Mouse (Mus musculus): Measurements from ENCODE around the gene Gemin7. TPM values are rescaled to one million over a fixed set of nuclear protein-coding genes. Genes with fewer than 3 reads are reported as not detected.

Gene Gemin7
- total RNA-seq, 2 experiments from 2014 or later = 72.9 to 81.2 TPM

DNA sequence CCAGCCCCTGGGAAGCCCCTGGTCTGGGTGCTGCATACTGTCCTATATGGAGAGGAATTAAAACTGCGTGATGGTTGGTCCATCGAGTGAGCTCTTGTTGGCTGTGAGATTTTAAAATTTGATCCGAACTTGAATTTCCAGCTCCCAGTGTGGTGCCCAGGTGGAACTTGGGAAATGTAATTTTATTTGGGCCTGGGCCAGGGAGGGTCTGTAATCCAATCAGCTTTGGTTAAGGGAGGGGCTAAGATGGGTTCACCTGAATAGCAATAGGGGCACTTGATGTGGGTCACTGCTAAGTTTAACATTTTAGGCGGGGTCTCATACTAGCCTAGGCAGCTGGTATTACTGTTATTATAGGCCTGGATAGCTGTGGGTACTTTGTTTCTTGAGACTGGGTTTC, 1.0 kb upstream of the Gemin7 start:
- no peak for DNase-seq (ENCODE audit: low spot score)

DNA sequence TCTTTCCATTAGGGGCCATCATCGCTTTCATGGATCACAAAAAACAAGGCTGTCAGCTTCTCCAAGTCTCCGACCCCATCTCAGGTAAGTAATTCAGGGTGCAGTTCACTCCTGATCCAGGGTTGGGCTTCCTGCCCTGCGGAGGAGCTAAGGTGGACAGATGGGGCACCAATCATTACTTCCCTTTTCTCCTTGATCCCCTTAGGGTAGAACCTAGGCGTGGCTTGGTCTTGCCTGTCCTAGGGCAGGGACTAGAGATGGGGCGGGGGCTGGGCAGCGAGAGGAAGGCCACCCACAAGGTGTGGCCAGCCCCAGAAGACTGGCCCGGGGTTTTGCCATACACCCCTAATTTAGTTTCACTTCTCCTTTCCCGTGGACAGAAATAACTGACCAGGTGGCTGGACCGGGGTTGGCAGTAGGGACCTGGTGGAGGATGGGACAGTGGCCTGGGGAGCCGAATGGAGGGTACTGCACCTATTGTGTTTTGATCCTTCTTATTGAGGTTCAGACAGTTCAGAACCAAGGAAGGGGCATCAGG, 551 bp upstream of the Gemin7 start:
- DNase-seq (ENCODE audit: low spot score) = peak; percentile 22

DNA sequence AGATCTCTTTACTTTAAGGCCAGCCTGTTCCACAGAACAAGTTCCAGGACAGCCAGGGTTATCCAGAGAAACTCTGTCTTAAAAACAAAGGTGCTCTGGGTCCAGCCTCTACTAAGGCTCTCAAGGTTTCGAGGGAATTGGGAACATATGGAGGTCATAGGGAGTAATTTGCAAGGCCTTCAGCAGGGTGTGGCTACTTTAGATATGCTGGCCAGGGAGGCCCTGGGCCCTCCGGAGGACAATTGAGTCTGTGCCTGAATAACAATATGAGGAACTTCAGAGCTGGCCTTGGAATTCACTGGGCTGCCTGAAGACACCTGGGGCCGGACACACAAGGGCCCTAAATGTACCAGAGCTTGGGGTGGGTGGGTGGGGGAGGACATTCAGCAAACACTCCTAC, 1.8 kb downstream of the Gemin7 start:
- DNase-seq (ENCODE audit: low spot score) = no peak

DNA sequence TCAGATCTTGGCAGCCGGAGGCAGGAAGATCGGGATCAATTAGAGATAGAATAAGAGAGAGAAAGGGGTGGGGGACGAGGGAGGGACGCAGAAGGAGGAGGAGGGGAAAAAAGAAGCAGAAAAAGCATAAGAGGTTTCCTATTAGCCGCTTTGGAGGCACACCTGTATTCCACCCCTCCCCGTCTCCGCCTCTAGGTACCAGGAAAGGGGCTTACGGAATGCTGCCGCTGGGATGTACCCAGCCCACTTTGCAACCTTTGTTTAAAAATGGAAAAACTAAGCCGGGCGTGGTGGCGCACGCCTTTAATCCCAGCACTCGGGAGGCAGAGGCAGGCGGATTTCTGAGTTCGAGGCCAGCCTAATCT, 3.6 kb downstream of the Gemin7 start:
- DNase-seq (ENCODE audit: low spot score) = no peak

DNA sequence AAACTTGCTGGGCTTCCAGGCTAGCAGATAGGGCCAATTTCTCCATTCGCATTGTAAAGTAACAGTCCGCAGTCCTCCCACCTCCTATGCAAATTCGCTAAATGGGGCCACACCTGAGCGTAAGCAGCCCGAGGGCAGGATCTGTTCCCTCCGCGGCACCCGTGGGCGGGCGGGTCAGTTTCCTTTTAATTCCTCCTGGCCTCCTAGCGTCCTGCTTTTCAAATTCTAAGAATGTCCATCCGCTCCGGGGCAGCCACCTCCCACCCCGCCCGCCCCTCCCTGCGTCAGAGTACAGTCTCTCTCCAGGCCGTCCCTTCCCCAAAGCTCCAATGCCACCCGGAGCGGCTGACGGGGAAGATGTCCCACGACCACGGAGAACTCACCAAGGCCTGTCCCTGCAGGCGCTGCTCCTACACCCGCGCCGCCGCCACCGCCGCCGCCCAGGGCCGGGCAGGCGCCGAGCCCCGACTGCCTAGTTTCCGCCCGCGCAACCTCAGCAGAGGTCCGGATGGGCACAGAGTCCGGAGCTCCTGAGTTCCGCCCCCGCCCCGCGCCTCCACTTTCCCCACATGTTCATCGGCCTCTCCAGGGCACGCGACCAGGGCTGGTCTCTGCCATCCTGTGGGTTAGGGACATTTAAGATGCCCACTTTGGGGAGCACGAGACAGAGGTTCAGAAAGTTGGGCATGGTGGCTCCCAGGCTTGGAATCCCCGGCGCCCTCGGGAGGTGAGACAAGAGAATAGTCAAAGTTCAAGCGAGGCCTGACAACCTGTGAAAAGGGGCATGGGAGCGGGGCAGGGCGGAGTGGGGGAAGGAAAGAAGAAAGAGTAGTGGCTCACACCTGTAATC, 4.2 kb downstream of the Gemin7 start:
- DNase-seq (ENCODE audit: low spot score) = peak; percentile 80

DNA sequence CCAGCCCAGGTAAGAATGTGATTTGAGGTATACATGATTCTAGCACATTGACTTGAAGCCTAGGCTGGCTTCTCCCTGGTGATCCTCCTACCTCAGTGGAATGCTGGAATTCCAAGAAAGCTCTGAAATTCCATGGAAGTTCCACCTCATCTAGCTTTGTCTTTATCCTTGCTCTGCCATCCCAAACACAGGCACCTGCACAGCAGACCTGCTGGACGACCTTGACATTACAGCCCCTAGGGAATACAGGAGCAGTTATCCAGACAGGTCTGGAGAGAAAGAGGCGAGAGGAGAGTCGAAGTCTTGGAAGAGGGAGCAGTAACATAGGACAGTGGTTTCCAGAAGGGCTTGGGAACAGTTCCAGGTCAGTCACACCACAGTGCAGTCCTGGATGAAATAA, 7.7 kb downstream of the Gemin7 start:
- DNase-seq (ENCODE audit: low spot score) = no peak

DNA sequence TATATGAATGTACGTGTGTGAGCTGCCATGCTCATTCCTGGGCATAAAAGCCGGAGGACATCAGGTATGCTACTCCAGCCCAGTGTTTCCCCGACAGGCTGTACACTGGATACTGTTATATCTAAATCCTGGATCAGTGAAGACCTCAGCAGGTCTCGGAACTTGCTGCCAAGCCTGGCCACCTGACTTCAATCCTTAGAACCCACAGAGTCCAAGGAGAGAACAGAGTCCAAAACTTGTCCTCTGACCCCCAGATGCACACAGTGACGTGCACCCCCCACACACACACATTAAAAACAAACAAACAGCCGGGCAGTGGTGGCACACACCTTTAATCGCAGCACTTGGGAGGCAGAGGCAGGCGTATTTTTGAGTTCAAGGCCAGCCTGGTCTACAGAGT, 10.0 kb downstream of the Gemin7 start:
- no peak for DNase-seq (ENCODE audit: low spot score)

DNA sequence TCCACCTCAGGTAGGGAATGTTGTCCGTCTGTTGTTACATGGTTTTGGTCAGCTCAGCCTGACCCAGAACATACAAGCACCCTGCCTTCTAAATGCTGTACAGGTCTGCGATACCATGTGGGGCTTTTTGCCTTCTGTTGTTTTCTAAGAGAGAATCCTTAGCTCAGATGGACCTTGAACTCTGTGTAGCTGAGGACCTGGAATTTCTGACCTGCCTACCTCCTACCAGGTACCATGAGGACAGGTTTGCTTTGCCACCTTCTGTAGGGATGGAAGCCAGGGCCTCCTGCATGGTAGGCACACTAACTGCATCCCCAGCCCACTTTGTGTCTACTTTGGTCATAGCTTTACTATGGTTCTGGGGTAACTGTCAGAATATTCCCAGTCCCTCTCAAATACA, 11.6 kb downstream of the Gemin7 start:
- no peak for DNase-seq (ENCODE audit: low spot score)

DNA sequence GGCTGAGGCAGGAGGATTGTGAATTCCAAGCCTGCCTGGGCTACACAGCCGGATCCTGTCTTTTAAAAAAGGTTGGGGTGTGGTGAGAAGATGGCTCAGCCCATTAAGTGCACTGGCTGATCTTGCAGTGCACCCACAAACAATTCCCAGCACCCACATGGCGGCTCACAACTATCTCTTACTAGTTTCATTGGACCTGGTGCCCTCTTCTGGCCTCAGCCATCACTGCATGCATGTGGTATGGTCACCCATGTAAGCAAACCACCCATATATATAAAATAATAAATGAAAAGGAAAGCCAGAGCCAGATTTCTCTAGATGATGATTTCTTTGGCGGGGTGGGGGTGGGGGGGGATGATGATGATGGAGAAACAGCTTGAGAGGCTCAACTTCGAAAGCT, 12.9 kb downstream of the Gemin7 start:
- no peak for DNase-seq (ENCODE audit: low spot score)

DNA sequence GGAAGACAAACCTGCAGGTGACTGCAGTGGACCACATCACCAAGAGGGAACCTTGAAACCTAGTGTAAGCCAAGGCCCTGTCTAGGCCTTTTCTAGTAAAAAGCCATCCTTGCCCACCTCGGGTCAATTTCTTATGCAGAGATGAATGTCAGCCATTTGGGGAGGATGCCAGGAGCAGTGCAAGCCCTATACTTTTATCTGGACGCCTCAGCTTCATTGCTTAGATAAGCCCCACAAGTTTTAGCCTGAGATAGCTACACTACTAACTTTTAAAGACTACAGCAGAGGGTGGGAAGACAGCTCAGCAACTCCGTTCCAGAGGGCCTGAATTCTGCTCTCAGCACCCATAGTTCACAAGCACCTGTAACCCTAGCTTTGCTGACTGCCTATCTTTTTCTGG, 13.5 kb downstream of the Gemin7 start:
- no peak for DNase-seq (ENCODE audit: low spot score)

DNA sequence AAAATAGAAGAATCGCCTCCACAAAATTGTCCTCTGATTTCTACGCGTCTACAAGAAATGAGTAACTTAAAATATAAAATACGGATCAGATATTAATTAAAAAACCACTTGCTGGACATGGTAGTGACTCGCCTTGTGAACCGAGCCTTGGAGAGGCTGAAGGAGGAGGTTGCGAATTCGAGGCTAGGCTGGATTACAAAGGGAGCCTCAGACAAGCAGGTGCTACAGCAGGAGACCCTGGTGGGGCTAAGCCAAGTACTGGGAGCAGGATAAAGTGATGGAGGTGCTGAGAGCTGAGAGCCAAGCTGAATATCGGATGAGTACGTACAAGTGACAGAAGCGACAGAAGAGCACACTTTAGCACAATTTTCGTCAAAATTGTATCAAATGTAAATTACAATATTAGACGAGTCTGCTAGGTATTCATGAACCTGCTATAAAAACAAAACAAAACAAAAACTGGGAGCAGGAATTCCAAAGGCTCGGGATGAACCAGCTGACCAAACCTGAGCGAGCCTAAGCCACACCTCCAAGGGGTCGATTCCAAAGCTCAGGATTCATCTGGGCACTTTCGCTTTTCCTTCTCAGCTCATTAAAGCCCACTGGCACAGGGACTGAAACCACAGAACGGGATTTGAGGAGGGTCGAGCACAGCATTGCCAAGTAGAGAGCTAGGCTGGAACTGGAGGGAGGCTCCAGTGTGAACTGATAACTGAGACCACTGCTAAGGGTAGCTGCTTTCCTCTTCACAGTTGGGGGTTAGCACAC, 14.6 kb downstream of the Gemin7 start, which contains the start of gene Ppp1r37:
Gene Ppp1r37 (minus strand): TSS at position 434 of the 768 bp plus-strand sequence.
- DNase-seq (ENCODE audit: low spot score) = no peak

DNA sequence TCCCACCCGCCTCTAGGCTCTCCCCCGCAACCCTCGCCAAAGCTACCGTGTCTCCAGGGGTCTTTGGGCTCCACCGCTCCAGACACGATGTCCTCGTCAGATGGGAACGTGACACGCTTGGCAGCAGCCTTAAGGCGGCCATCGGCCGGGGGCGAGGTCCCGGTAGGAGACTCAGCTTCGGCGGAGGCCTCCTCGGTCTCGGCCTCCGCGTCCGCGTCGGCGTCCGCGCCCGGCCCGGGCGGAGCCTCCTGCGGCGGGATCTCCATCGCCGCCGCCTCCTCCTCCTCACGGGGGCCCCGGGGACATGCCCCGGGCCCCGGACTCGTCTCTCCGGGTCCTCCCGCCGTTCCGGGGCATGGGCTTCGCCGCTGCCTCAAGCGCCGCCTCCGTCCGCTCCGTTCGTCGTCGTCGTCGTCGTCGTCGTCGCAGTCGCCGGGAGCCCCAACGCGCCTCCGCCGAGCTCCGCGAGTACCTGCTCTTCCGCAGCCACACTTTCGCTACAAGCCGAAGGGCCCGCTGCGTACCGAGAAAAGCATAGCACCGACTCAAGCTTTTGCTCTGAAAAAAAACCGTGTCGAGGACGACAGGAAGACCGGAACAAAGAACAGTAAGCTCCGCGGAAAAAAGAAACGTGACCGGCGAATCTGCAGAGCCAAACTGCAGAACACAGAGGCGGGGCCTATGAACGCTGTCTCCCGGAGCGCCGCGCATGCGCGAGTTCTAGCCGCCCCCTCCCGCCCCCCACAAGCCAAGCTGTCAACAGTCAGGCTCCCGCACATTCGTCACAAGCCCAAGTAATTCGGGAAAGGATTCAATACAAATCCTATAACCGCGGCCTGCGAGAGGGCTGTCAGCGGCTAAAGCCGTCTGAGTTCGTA, 15.4 kb downstream of the Gemin7 start:
- peak; percentile 89 for DNase-seq (ENCODE audit: low spot score)

DNA sequence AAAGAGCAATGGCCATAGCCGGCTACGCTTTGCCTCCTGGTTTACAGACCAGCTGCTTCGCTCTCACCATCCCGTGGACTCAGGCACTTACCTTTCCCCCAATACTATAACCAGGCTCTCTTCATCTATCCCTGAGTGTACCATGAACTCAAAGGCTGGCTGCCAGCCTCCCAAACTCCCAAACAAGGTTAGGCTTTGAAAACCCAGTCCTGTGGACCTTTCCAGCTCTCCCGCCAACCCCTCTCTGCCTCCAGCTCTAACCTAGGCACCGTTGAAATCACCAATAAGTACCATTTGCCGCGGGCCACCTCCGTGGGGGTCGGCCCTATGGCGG, 16.0 kb downstream of the Gemin7 start:
- no peak for DNase-seq (ENCODE audit: low spot score)

DNA sequence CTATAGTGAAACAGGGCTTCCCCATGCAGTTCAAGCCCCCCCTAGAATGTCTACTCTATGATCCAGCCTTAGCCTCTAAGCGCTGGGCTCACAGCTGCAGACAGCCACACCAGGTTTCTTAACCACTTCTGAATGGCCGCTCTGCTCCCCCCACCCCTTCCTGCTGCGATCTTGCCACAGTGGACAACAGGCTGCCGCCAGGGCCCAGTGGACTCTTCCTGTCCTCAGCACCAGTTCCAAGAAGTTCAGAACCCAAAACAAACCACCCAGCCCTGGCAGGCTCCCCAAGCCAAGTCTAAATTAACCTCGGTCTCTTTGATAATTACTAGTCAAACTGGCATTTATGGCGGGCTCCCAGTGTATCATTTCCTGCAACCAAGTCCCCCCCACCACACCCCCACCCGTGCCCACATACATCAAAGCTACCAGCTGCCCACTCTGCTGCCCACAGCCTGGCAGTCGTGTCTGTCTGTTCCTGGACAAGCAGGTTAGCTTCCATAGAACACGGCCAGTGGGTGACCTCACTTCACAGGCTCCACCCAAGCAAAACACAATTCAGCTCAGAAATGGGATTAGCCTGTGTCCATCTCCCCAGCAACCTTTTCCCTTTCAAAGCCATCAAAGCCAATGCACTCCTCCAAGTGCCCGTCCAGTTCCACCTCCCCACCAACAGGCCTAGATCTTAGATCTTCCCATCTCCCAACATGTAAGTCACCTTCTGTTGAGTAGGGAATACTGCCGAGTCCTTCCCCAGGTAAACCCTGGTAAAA, 16.7 kb downstream of the Gemin7 start:
- no peak for DNase-seq (ENCODE audit: low spot score)

DNA sequence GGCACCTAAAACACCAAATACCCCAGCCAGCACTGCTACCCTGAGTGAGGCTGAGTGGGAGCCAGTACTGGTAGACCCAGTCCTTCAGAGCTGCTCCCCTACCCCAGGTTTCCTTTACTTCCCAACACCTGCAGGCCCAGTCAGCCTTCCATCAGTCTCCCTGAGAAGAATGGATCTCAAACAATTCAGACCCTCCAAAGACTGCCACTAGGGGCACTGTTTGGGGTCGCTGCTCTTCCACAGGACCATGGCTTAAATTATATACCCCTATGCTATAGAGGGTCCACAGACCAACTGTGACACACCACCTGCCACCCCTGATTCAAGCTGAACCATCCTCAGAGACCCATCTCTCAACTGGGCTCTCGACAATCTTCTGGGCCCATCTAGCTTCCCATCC, 18.4 kb downstream of the Gemin7 start:
- DNase-seq (ENCODE audit: low spot score) = no peak

DNA sequence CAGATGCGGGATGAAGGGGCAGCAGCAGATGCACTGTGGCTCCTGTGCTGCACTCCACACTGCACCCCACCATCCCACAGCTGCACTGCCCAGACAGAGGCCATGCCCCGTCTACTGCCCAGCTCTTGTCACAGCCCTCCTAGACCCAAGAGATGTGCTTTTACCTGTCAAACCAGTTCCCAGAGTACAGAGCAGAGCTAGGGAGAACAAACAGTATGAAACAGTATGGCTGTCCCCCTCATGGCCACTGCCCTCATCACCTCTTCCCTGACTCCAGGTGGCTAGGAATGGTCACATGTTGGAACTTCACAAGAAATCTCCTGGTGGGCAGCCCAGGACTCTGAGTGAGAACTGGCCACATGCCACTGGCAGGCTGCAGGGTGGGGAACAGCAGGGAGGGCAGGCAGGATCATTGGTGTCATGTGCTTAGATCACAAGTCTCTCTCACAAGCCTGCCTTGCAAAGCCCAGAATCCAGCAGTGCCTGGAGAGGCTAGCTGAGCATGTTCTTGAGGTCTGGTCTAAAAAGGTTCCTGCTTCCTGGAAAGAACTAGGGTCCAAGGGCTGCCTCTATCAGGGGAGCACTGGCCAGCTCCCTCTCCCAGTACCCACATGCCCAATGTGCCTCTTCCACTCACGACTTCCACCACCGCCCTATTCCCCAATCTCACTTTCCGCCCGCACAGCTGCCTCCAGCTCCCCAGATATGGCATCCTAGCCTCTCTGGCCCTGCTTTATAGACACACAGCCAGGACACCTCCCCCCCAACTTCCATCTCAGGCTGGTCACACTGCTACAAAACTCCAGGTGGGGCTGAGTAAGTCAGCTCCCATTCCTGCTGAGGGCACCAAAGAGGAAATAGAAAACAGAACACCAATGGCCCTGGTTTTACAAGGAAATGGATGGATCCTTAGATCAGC, 19.2 kb downstream of the Gemin7 start:
- DNase-seq (ENCODE audit: low spot score) = peak; percentile 51

DNA sequence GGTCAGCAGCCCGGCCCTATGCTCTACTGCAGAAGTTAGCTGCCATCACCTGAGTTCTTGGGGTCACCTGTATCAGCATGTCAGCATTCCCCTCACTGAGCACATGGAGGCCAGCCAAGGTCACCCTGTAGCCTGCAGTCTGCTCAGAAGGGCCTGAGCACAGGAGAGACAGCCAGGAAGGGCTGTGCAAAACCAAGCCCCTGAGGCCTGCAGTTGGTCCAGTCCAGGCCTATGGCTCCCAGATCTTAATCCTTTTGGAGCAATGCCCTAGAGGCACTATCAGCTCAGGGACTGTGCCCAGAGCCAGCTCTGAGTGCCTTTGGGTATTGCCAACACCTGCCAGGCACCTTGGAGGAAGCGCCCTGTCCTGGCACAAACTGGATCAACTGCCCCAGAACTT, 20.3 kb downstream of the Gemin7 start:
- DNase-seq (ENCODE audit: low spot score) = peak; percentile 53

DNA sequence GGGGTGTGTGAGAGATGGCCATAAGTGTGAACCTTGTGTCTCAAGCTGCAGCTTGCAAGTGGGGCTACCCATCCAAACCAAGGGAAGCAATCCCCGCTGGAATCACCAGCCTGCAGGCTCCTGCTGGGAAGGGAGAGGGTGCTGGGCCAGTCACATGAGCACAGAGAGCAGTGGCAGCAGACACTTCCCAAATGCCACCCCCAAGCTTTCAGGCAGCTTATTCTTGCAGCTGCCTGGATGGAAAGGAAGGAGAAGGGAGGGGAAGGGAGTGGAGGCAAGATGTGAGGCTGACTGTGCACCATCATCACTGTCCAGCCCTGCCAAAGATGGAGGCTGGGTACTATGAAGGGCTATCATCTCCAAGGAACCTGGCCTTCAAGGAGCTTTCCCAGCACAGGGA, 23.2 kb downstream of the Gemin7 start:
- no peak for DNase-seq (ENCODE audit: low spot score)

DNA sequence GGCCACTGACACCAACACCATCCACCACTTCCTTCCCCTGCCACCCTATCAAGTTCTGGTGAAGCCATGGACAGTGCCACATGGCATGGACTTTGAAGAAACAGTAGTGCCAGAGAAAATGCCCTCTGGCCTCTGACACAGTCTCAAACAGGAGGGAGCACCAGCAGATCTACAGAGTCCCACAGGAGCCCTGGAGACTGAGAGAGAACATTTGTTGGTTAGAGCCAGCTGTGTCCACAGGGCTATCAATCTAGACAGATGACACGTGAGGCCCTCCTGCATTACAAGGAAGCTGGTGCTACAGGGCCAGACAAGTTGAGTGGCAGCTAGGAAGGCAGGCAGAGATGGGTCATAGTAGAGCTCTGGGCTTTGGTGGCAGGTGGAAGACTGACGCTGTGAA, 25.0 kb downstream of the Gemin7 start:
- no peak for DNase-seq (ENCODE audit: low spot score)

DNA sequence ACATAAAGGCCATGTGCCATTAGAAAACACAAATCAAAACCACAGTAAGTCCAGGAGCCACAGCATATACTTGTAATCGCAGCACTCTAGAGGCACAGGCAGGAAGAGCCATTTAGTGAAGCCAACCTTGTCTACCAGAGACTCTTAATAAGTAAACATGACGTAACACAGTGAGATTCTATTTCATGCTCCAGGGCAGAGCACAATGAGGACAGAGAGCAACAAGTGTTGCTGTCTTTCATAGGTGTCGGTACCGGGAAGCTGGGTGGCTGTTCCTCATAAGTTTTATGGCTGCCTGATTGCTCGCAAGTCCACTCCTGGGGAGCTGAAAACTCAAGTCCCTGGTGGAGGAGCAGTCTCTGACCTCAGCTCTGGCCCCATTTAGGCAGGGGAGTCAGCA, 25.8 kb downstream of the Gemin7 start:
- no peak for DNase-seq (ENCODE audit: low spot score)

All from gastrocnemius, adult 18-20 months (tissue).